Mouse (Mus musculus) embryonic facial prominence, embryonic 15.5 days (tissue): Measurements from ENCODE around the gene Tdrd9. TPM values are rescaled to one million over a fixed set of nuclear protein-coding genes. Genes with fewer than 3 reads are reported as not detected.
A peak's percentile ranks its signal among the peaks of the same experiment; 100 is the strongest.

ENCODE experiments used
- ATAC-seq: fragments of 200-750 bp; cut with Nextera tagmentation; 2 replicates; pipeline ENCODE4 v1.8.0; 2017; ENCODE audit warnings: low read depth, moderate TSS enrichment; ENCODE audit not compliant: insufficient number of reproducible peaks, low FRiP score, low TSS enrichment
- H3K27ac ChIP-seq: fragments of 300-500 bp; sonication (generic); replicated peaks from 2 replicates; pipeline ENCODE4 v1.5.1; 2015; ENCODE audit warnings: mild to moderate bottlenecking, inconsistent platforms
- H3K27me3 ChIP-seq: fragments of 300-500 bp; sonication (generic); 2 replicates; pipeline ENCODE4 v1.6.1; 2015; ENCODE audit warnings: inconsistent platforms
- H3K36me3 ChIP-seq: fragments of 300-500 bp; sonication (generic); 2 replicates; pipeline ENCODE4 v1.6.1; 2015; ENCODE audit warnings: mild to moderate bottlenecking, inconsistent platforms
- H3K4me1 ChIP-seq: fragments of 300-500 bp; sonication (generic); 2 replicates; pipeline ENCODE4 v1.6.1; 2015; ENCODE audit warnings: inconsistent platforms
- H3K4me2 ChIP-seq: fragments of 300-500 bp; sonication (generic); replicated peaks from 2 replicates; pipeline ENCODE4 v1.6.1; 2015; ENCODE audit warnings: mild to moderate bottlenecking, inconsistent platforms
- H3K4me3 ChIP-seq: fragments of 300-500 bp; sonication (generic); replicated peaks from 2 replicates; pipeline ENCODE4 v1.5.1; 2015; ENCODE audit warnings: mild to moderate bottlenecking, inconsistent platforms
- H3K9ac ChIP-seq: fragments of 300-500 bp; sonication (generic); 2 replicates; pipeline ENCODE4 v1.6.1; 2015; ENCODE audit warnings: inconsistent platforms
- H3K9me3 ChIP-seq: fragments of 300-500 bp; sonication (generic); replicated peaks from 2 replicates; pipeline ENCODE4 v1.6.1; 2016; ENCODE audit warnings: inconsistent platforms
- WGBS: fragments of 180-500 bp; shearing (Covaris S2); methylation state at CpG from one replicate; pipeline ENCODE4 v1.1.7; 2015; 5-methylcytosine and 5-hydroxymethylcytosine counted together
- polyA plus RNA-seq: library from polyadenylated mRNA; unstranded; fragments of >200 nt; fragmentation: Nextera tagmentation; extraction: Ambion mirVana; gene quantifications from 2 replicates; pipeline ENCODE4 v1.2.1, GENCODE M21; 2015

The Tdrd9 gene
- polyA plus RNA-seq, 1 experiment from 2014 or later: 0.41 TPM

DNA sequence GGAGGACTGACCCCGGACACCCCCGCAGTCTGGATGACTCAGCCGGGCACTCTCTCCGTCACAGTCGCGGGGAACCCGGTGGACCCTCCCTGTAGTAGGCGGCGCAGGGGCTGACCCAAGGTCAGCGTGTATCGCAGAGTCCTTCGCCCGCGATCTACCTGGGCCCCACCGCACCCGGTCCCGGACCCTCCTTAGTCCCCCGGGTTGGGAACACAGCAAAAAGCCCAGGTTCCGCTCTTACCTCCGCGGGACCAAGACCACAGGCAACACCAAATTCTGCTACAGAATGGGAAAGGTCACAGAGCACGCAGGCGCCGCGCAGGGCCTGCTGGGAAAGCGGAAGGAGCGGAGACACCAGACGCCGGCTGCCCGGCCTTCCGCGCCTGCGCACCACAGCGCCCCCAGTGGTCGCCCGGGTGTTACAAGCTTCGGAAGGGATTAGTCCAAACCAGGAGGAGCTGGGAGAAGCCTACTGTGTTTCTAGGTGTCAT, 4.6 kb upstream of the Tdrd9 start, which contains the start of gene Atp5mpl:
Gene Atp5mpl (minus strand): TSS at position 295 of the 491 bp plus-strand sequence.
- H3K9ac ChIP-seq: peak within 1 kb of the TSS; percentile 93
- H3K9me3 ChIP-seq: no peaks in the 10 kb centered on the region
- peak within 1 kb of the TSS; percentile 84 for H3K4me3 ChIP-seq
- peak within 1 kb of the TSS; percentile 75 for H3K4me2 ChIP-seq
- no peaks in the 10 kb centered on the region for H3K27me3 ChIP-seq
- peak; percentile 87 for ATAC-seq
- peaks cover 16% of the 10 kb centered on the region for H3K4me1 ChIP-seq
- H3K36me3 ChIP-seq: peaks cover 19% of the 10 kb centered on the region
- under 1% methylated on average over 37 of the region's 37 CpGs for whole genome bisulfite sequencing
- peak within 1 kb of the TSS; percentile 44 for H3K27ac ChIP-seq

DNA sequence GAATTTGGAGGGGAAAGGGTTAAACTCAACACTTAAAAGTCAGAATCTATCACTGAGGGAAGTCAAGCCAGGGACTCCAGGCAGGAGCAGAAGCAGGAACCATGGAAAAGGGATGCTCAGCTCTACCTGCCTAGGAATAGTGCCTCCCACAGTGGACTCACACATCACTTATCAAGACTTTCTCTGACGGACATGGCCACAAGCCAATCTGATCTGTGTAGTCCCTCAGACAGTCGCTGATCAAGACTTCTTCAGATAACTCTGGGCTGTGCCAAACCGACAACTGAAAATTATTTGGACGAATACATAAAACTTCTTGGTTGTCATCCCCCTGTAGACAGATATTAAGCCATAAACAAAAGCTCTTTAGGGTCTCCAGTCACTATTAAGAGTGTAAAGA, 1.3 kb upstream of the Tdrd9 start:
- 0 out of 2 replicates have a peak, but pooled peaks cover 4% of the 10 kb centered on the region for H3K9me3 ChIP-seq
- no peak overlapping the region for H3K4me2 ChIP-seq
- ATAC-seq: no peak
- H3K27me3 ChIP-seq: no peaks in the 10 kb centered on the region
- 77% methylated on average over 4 of the region's 4 CpGs for WGBS
- peaks cover 13% of the 10 kb centered on the region for H3K4me1 ChIP-seq
- no peaks in the 10 kb centered on the region for H3K36me3 ChIP-seq
- H3K4me3 ChIP-seq: no peak overlapping the region
- no peak overlapping the region for H3K27ac ChIP-seq
- no peak overlapping the region for H3K9ac ChIP-seq

DNA sequence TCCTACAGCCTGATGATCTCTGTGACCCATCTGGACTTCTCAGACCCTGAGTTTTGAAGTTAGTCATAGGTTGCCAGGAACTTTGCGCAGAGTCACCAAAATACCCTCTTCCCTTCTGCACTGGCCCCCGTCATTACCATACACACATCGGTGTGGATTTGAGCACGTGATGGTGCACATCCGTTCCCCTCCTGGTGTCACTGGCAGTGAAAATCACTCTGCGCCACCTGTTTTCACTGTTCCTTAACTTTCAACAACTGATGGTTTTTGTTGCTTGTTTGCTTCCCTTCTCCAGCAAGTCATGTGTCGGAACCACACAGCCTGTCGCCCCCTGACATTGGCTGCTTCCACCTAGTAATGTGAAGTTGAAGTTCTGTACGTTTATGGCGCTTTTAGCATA, 1.1 kb downstream of the Tdrd9 start:
- 88% methylated on average over 10 of the region's 10 CpGs for WGBS

DNA sequence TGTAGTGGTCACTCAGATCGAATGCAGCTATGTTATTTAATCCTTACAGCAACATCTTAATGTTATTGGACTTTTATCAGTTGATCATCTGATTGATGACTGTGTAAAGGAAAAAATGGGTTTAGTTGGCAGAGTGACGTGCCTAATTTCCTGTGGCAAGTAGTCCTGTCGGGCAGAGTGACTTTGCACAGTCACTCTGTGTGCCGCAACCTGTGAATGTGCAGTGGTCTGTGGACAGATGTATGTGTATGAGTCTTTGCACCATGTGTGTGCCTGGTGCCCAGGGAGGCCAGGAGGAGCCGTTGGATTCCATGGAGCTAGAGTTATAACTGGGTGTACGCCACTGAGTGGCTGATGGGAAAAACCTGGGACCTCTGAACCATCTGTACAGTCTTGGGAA, 3.2 kb downstream of the Tdrd9 start:
- WGBS: 73% methylated on average over 6 of the region's 6 CpGs
- no peaks in the 10 kb centered on the region for H3K36me3 ChIP-seq
- H3K4me3 ChIP-seq: no peak overlapping the region
- no peak overlapping the region for H3K4me2 ChIP-seq
- 0 out of 2 replicates have a peak, but pooled peaks cover 4% of the 10 kb centered on the region for H3K9me3 ChIP-seq
- no peaks in the 10 kb centered on the region for H3K27me3 ChIP-seq
- H3K4me1 ChIP-seq: no peaks in the 10 kb centered on the region; the same call in 1 of the 2 replicates
- H3K9ac ChIP-seq: no peak overlapping the region
- no peak overlapping the region for H3K27ac ChIP-seq
- no peak for ATAC-seq

More for the DNA sequence above, 1.1 kb downstream of the Tdrd9 start:
- ATAC-seq: no peak
- Histone ChIP-seq H3K36me3 (no peaks in the 10 kb centered on the region), H3K4me2 (no peak overlapping the region), H3K4me1 (no peaks in the 10 kb centered on the region; the same call in 1 of the 2 replicates), H3K4me3 (no peak overlapping the region), H3K9ac (no peak overlapping the region), H3K9me3 (0 out of 2 replicates have a peak, but pooled peaks cover 4% of the 10 kb centered on the region), H3K27me3 (no peaks in the 10 kb centered on the region), H3K27ac (no peak overlapping the region)

DNA sequence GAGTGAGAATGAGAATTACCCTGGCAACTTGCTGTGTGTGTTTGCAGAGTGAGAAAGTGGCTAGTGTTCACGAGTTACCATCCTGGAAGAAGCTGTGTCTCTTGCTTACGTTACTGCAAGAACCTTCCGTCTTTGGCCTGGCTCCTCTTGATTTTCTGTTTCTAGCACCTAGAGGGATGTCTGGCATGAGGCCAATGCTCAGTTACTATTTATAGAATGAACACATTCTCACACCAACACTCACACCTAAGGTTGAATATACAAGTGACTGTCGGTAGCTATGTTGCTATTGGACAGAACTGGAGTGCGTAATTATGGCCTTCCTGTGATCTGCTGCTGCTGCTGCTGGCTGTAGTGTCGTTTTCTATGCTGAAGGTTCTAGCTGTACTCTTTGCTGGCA, 5.8 kb downstream of the Tdrd9 start:
- Histone ChIP-seq H3K9ac (no peak overlapping the region), H3K4me2 (no peak overlapping the region), H3K36me3 (no peaks in the 10 kb centered on the region), H3K27ac (no peak overlapping the region), H3K9me3 (0 out of 2 replicates have a peak, but pooled peaks cover 4% of the 10 kb centered on the region), H3K4me3 (no peak overlapping the region), H3K27me3 (no peaks in the 10 kb centered on the region), H3K4me1 (no peaks in the 10 kb centered on the region; the same call in 1 of the 2 replicates)
- WGBS: 33% methylated on average over 6 of the region's 6 CpGs
- ATAC-seq: no peak

DNA sequence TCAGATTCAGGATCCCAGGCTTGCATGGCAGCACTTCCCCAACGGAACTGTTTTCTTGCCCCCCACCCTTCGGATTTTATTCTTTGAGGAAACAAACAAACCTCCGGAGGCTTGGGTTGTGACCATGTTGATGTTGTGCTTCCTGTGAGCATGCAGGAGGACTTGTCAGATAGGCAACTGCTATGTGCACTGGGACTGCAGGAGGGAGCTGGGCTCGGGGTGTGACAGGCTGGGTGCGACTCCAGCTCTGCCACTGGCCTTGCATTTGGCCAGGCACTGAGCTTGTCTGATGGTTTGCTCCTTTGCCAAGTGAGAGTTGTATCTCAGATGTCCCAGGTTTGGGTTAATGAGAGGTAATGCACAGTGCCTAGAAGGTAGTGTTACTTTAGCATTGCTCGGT, 6.9 kb downstream of the Tdrd9 start:
- no peak overlapping the region for H3K4me3 ChIP-seq
- 81% methylated on average over 6 of the region's 6 CpGs for WGBS
- ATAC-seq: no peak
- no peak overlapping the region for H3K27ac ChIP-seq
- 0 out of 2 replicates have a peak, but pooled peaks cover under 1% of the 10 kb centered on the region for H3K9me3 ChIP-seq
- no peaks in the 10 kb centered on the region for H3K27me3 ChIP-seq
- H3K9ac ChIP-seq: no peak overlapping the region
- no peaks in the 10 kb centered on the region for H3K36me3 ChIP-seq
- H3K4me2 ChIP-seq: no peak overlapping the region
- H3K4me1 ChIP-seq: no peaks in the 10 kb centered on the region; the same call in 1 of the 2 replicates

DNA sequence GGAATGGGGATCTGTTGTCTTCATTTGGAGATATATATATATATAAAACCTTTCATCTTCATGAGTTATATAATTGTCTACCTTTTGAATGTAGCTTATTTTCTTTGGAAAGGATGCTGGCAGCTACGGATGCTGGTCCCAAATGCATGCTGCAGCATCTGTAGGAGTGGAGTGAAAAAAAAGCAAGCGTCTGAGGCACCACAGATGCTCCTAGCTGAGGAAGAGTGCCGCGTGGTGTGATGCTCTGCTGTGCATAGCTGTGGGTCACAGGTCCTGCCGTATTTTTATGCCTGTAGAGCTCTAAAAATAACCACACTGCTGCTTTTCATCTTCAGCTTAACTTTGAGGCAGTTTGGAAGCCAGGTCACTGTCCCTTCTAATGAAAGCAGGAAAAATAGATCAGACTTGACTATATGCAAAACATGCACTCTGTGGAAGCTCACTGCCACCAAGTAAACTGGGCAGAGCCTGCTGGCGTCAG, 9.6 kb downstream of the Tdrd9 start, which contains the start of gene Rd3l:
Gene Rd3l (minus strand): TSS at position 431 of the 481 bp plus-strand sequence.
- WGBS: 56% methylated on average over 6 of the region's 6 CpGs
- no peaks in the 10 kb centered on the region; the same call in 1 of the 2 replicates for H3K4me1 ChIP-seq
- H3K36me3 ChIP-seq: no peaks in the 10 kb centered on the region
- H3K9ac ChIP-seq: no peak within 1 kb of the TSS
- no peak within 1 kb of the TSS for H3K4me3 ChIP-seq
- no peaks in the 10 kb centered on the region for H3K27me3 ChIP-seq
- H3K27ac ChIP-seq: no peak within 1 kb of the TSS
- no peak within 1 kb of the TSS for H3K4me2 ChIP-seq
- no peaks in the 10 kb centered on the region for H3K9me3 ChIP-seq
- no peak for ATAC-seq

DNA sequence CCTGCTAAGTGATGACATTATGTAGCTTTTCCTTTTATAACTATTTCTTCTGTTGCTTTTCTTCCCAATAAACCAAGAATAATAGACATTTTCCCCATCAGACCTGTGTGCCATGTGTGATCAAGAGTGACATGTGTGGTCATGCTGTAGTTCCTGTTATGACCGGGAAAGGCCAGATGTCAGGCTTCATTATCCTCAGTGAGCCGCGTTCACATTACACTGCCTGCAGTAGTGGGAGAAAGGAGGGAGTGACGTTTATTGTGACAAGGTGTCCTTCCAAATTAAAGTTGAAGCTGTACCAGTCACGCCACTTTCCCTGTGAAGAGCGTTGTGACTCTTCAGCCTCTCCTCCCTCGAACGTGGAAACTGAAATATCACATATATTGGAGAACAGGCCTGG, 10.5 kb downstream of the Tdrd9 start:
- Histone ChIP-seq H3K4me2 (no peak overlapping the region), H3K4me1 (no peaks in the 10 kb centered on the region; the same call in 1 of the 2 replicates), H3K27ac (no peak overlapping the region), H3K27me3 (0 out of 2 replicates have a peak, but pooled peaks cover 3% of the 10 kb centered on the region), H3K9me3 (no peaks in the 10 kb centered on the region), H3K36me3 (no peaks in the 10 kb centered on the region), H3K4me3 (no peak overlapping the region), H3K9ac (no peak overlapping the region)
- 43% methylated on average over 8 of the region's 8 CpGs for WGBS
- no peak for ATAC-seq

DNA sequence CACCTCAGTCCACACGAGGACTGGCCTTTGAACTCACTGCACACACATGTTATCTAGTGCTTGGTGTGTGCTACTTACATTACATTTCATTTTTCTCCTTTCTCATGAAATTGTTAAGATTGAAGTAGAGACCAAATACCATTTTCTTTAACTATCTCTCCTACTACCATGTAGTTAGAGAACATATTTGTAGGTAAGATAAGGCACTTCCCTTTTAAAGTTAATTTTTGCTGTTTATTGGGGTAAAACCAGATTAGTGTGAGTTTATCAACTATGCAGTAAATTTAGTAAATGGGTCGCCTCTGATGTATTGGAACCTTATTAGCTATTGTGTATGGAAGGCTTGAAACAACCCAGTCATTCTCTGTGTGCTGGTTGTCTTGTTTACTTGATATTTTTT, 11.8 kb downstream of the Tdrd9 start:
- 67% methylated on average over 2 of the region's 2 CpGs for WGBS
- no peak for ATAC-seq
- Histone ChIP-seq H3K27me3 (0 out of 2 replicates have a peak, but pooled peaks cover 5% of the 10 kb centered on the region), H3K36me3 (no peaks in the 10 kb centered on the region), H3K9me3 (no peaks in the 10 kb centered on the region), H3K4me1 (no peaks in the 10 kb centered on the region), H3K4me2 (no peak overlapping the region), H3K9ac (no peak overlapping the region), H3K27ac (no peak overlapping the region), H3K4me3 (no peak overlapping the region)

DNA sequence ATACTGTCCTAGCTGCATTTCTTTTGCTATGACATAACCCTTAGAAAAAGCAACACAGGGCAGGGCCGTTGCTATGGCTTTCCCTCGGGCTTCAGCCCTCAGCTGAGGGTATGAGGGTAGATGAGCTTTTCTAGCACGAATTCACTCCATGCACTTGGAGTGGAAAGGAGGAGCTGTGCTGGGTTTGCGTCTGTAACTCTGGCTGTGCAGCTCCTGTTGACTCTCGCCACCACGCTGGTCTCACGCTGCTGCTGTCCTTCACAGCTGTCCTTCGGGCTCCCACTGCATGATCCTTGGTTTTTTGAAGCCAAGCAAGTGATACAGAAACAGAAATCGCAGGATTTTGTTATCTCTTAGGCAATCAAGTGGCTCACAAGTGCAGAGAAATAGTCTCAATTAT, 15.4 kb downstream of the Tdrd9 start:
- Histone ChIP-seq H3K4me2 (no peak overlapping the region), H3K9ac (no peak overlapping the region), H3K36me3 (no peaks in the 10 kb centered on the region), H3K27ac (no peak overlapping the region), H3K9me3 (no peaks in the 10 kb centered on the region), H3K4me3 (no peak overlapping the region), H3K4me1 (no peaks in the 10 kb centered on the region), H3K27me3 (0 out of 2 replicates have a peak, but pooled peaks cover 5% of the 10 kb centered on the region)
- no peak for ATAC-seq
- WGBS: 48% methylated on average over 9 of the region's 9 CpGs

DNA sequence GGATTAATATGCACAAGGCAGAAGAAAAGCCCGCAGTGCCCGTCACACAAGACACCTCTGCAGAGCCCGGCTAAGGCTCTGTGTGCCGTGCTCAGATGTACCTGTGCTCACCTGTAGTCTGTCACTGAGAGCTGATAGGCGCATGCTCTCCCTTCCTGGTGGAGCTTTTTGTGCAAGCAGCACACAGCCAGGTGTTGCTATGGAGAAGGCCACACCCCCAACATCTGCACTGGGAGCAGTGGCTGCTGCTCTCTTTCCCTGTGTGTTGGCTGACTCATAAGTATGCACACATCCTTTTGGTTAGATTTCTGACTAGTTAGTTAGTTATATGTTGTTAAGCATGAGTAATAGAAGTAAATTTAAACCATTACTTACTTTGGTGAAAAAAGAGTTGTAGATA, 21.3 kb downstream of the Tdrd9 start:
- no peaks in the 10 kb centered on the region for H3K9me3 ChIP-seq
- no peaks in the 10 kb centered on the region for H3K4me1 ChIP-seq
- H3K4me3 ChIP-seq: no peak overlapping the region
- no peak overlapping the region for H3K27ac ChIP-seq
- no peaks in the 10 kb centered on the region for H3K27me3 ChIP-seq
- no peak overlapping the region for H3K9ac ChIP-seq
- no peaks in the 10 kb centered on the region for H3K36me3 ChIP-seq
- ATAC-seq: no peak
- no peak overlapping the region for H3K4me2 ChIP-seq
- 83% methylated on average over 5 of the region's 5 CpGs for WGBS

DNA sequence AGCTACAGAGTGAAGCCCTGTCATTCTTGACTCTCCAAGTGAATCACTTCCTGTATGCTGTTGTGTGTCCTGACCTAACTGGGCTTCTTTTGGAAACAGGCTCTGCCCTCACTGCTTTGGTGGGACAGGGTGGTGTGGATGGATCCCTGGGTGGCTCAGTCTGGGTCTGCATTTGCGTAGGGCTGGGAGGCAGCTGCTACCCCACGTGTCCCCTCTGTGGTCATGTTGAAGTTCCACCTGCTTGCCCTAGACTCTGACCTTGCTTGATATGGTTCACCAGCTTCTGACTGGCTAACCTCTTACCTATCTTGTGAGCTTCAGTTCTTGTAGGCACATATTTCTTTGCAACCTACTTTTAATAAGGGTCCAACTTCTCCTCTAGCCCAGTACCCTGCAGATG, 23.8 kb downstream of the Tdrd9 start:
- Histone ChIP-seq H3K36me3 (no peaks in the 10 kb centered on the region), H3K4me3 (no peak overlapping the region), H3K9me3 (no peaks in the 10 kb centered on the region), H3K27ac (no peak overlapping the region), H3K9ac (no peak overlapping the region), H3K4me1 (no peaks in the 10 kb centered on the region), H3K4me2 (no peak overlapping the region), H3K27me3 (no peaks in the 10 kb centered on the region)
- WGBS: 93% methylated on average over 2 of the region's 2 CpGs
- no peak for ATAC-seq
